Mouse (Mus musculus) heart, embryonic 15.5 days (tissue): ENCODE measurements around the gene Pde6b. TPM values are rescaled to one million over a fixed set of nuclear protein-coding genes. Genes with fewer than 3 reads are reported as not detected.

Experiments used
- ATAC-seq: fragments of 200-750 bp; cut with Nextera tagmentation; replicated peaks from 2 replicates; pipeline ENCODE4 v1.8.0; 2017; ENCODE audit warnings: low read depth, moderate TSS enrichment; ENCODE audit not compliant: insufficient number of reproducible peaks, insufficient read depth, low FRiP score
- H3K27ac ChIP-seq: fragments of 300-500 bp; sonication (generic); 2 replicates; pipeline ENCODE4 v1.5.1; 2015; ENCODE audit warnings: mild to moderate bottlenecking, inconsistent platforms
- H3K27me3 ChIP-seq: fragments of 300-500 bp; sonication (generic); 2 replicates; pipeline ENCODE4 v1.6.1; 2015; ENCODE audit warnings: inconsistent platforms
- H3K36me3 ChIP-seq: fragments of 300-500 bp; sonication (generic); 2 replicates; pipeline ENCODE4 v1.6.1; 2015; ENCODE audit warnings: mild to moderate bottlenecking, inconsistent platforms
- H3K4me1 ChIP-seq: fragments of 300-500 bp; sonication (generic); replicated peaks from 2 replicates; pipeline ENCODE4 v1.6.1; 2015; ENCODE audit warnings: inconsistent platforms
- H3K4me2 ChIP-seq: fragments of 300-500 bp; sonication (generic); 2 replicates; pipeline ENCODE4 v1.6.1; 2015; ENCODE audit warnings: inconsistent platforms, mild to moderate bottlenecking, moderate library complexity
- H3K4me3 ChIP-seq: fragments of 300-500 bp; sonication (generic); 2 replicates; pipeline ENCODE4 v1.5.1; 2015; ENCODE audit warnings: mild to moderate bottlenecking, inconsistent platforms
- H3K9ac ChIP-seq: fragments of 300-500 bp; sonication (generic); 2 replicates; pipeline ENCODE4 v1.6.1; 2015; ENCODE audit warnings: mild to moderate bottlenecking, inconsistent platforms
- H3K9me3 ChIP-seq: fragments of 300-500 bp; sonication (generic); replicated peaks from 2 replicates; pipeline ENCODE4 v1.6.1; 2016; ENCODE audit warnings: inconsistent platforms
- WGBS: fragments of 180-500 bp; shearing (Covaris S2); methylation state at CpG from one replicate; pipeline ENCODE4 v1.1.7; 2015; ENCODE audit warnings: mixed read lengths; 5-methylcytosine and 5-hydroxymethylcytosine counted together
- polyA plus RNA-seq: library from polyadenylated mRNA; unstranded; fragments of >200 nt; fragmentation: Nextera tagmentation; extraction: Ambion mirVana; gene quantifications from 2 replicates; pipeline ENCODE4 v1.2.1, GENCODE M21; 2015

Pde6b gene
- polyA plus RNA-seq, 1 experiment from 2014 or later = 0.20 TPM

DNA sequence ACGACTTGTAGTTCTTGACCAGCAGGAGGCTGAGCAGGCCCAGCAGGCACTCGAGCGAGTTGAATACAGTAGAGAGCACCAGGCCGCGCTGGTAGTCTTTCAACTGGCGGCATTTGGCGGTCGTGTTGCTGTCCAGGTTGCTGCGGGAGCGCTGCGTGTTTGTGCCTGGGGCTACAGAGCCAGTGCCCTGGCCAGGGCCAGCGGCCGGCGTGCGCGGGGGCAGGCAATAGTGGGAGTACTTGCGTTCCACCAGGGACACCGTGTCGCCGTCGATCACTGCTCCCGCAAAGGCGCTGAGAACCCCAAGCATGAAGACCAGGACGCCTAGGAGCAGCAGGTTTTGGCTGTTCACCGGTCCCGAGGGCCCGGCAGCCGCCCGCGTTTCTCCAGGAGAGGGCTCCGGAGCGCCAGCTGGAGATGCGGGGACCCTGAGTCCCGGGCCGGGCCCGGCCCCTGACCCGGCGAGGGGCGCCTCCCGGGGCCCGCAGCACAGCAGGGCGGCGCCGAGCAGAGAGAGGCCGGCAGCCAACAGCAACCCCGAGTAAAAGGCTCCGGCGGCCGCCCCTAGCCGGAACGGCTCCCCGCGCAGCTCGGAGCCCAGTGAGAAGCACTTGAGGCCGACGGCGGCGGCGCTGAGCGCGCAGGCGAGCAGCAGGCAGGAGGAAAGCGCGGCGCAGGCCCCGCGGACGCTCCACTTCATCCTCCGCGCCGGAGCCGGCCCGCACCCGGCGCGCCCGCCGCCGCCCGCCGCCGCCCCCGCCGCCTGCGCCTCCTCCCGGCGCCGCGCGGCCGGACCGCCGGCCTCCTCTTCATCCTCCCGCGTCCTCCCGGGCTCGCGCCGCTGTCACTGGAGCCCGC, 21.0 kb upstream of the Pde6b start:
- Histone ChIP-seq H3K9ac (peak overlapping the region; percentile 53), H3K9me3 (no peaks in the 10 kb centered on the region), H3K36me3 (no peaks in the 10 kb centered on the region), H3K27ac (no peak overlapping the region), H3K4me1 (peaks cover 35% of the 10 kb centered on the region), H3K4me2 (peak overlapping the region; percentile 99), H3K27me3 (peaks cover 96% of the 10 kb centered on the region), H3K4me3 (peak overlapping the region; percentile 60)
- under 1% methylated on average over 81 of the region's 100 CpGs for WGBS
- peak; percentile 36 for ATAC-seq

DNA sequence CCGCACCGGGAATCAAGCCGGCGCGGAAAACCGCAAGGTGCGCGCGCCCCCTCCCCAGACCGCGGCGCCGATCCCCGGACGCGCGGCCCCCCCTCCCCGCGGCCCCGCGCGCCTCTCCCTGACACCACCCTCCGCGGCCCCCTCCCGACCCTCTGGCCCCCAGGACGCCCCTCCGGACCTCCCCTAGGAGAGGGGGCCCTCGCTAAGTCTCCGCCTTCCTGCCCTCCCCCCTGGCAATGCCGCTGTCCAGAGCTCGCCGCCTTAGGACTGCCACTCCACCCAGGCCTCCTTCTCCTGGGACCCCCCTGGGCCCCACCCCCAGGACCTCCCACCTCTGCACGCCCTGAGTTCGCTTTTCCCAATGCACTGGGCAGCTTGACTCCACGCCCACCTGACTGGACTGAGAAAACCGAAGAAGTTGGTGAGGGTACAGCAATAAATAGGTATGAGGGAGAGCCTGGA, 20.3 kb upstream of the Pde6b start, which contains the start of gene Gm42517:
Gm42517 (minus strand) TSS at position 52 of the 462 bp plus-strand sequence.
- H3K27me3 ChIP-seq = peaks cover 95% of the 10 kb centered on the region
- no peak for ATAC-seq

DNA sequence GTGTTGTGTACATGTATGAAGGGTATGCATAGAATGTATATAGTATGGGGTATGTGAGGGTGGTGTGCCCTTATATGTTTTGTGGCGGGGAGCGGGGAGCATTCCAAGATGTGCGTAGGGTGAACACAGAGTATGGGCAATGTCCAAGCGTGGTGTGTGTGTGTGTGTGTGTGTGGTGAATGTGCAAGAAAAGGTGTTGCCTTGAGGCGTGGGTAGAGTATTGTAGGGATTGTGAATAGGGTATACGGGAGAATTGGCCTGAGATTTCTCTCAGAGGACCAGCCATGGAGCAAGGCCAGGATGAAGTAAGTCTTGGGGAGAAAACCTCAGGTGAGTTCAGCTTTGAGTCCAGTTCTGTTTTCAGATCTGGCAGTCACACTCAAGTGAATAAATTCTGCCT, 19.7 kb upstream of the Pde6b start:
- peaks cover 95% of the 10 kb centered on the region for H3K27me3 ChIP-seq
- 9% methylated on average over 6 of the region's 6 CpGs for WGBS
- no peaks in the 10 kb centered on the region for H3K36me3 ChIP-seq
- H3K27ac ChIP-seq = no peak overlapping the region
- no peaks in the 10 kb centered on the region for H3K9me3 ChIP-seq
- ATAC-seq = no peak
- H3K9ac ChIP-seq = 0 out of 2 replicates have a peak overlapping the region, but pooled peaks have one; percentile 1
- peak overlapping the region; percentile 99 for H3K4me2 ChIP-seq
- peaks cover 35% of the 10 kb centered on the region for H3K4me1 ChIP-seq
- peak overlapping the region; percentile 60 for H3K4me3 ChIP-seq

More for the DNA sequence above, 20.3 kb upstream of the Pde6b start, which contains the start of gene Gm42517:
- under 1% methylated on average over 24 of the region's 36 CpGs for WGBS
- Histone ChIP-seq H3K27ac (no peak within 1 kb of the TSS), H3K9me3 (no peaks in the 10 kb centered on the region), H3K4me3 (peak within 1 kb of the TSS; percentile 60), H3K4me1 (peaks cover 35% of the 10 kb centered on the region), H3K9ac (peak within 1 kb of the TSS; percentile 53), H3K36me3 (no peaks in the 10 kb centered on the region), H3K4me2 (peak within 1 kb of the TSS; percentile 99)

DNA sequence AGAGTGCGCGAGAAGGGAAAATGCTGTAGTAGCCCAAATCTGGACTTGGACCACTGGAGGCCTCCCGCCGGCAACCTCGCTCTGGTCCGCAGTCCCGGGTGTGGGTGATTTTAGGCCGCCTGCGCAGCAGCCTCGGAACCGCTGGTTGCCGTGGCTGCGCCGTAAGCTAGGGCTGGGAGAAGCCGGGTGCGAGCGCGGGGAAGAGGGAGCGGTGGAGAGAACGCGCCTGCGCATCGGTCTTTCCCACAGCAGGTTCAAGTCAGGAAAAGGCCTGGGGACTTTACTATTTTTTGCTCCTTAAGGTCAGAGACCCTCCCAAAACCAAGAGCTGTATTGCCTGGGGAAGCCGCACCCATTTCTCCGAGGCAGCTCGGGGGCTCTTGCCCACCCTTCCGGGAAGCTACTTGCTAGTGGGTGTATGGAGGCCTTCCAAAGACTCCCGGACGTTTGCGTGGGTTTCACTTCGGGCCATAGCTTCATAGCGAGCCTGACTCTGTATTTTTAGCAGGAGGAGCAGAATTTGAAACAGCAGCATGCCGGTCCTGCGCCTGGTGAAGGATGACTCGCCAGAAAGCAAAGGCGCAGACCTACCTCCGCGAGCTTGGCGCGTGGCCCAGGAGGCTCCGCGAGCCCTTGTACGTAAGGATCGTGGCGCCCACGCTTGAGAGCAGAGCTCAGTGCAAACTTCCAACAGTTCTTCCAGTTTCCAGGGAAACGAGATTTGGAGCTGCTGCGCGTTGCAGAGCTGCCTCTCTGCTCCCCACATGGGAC, 19.2 kb upstream of the Pde6b start:
- under 1% methylated on average over 49 of the region's 49 CpGs for WGBS
- no peak for ATAC-seq

DNA sequence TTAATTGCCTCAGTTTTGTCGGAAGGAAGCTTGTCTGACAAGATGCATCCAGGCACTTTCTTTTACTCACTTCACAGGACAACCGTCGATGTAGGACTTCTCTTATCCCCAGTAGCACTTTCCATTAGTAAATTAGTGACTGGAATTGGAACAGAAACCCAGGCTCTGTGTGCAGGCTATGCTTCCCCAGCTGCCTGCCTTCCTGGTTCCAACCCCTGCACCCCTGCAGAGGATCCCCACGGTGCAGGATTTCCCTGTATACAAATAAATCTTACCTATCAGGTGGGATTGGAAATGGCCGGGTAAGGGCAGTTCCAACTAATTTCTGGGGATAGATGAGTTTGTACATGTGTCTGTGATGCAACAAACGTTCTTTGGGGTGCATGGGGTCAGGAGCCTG, 18.2 kb upstream of the Pde6b start:
- no peaks in the 10 kb centered on the region for H3K9me3 ChIP-seq
- peaks cover 35% of the 10 kb centered on the region for H3K4me1 ChIP-seq
- H3K4me3 ChIP-seq = no peak overlapping the region
- no peak overlapping the region for H3K27ac ChIP-seq
- peaks cover 89% of the 10 kb centered on the region for H3K27me3 ChIP-seq
- no peak for ATAC-seq
- 4% methylated on average over 6 of the region's 6 CpGs for WGBS
- H3K9ac ChIP-seq = no peak overlapping the region
- no peak overlapping the region for H3K4me2 ChIP-seq
- H3K36me3 ChIP-seq = no peaks in the 10 kb centered on the region

More for the DNA sequence above, 19.2 kb upstream of the Pde6b start:
- Histone ChIP-seq H3K27ac (no peak overlapping the region), H3K4me3 (peak overlapping the region; percentile 60), H3K27me3 (peaks cover 94% of the 10 kb centered on the region), H3K9ac (0 out of 2 replicates have a peak overlapping the region, but pooled peaks have one; percentile 1), H3K4me2 (peak overlapping the region; percentile 99), H3K4me1 (peaks cover 35% of the 10 kb centered on the region), H3K9me3 (no peaks in the 10 kb centered on the region), H3K36me3 (no peaks in the 10 kb centered on the region)

DNA sequence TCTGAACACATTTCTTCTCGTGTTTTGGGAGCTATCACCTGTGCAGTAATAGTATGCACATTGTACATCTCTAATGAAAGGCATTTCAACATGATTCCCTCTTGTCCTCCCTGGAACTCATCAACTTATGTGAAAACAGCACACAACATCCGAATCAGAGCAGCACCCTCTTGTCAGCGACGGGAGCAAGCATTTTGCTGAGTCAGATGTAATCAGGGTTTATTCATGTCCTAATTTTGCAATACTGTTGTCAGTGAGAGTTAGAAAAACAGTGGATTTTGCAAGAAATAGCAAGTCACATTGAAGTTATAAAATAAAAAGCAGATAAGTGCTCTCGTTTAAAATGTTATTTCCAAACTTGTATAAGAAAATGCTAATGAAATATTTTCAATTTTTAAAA, 14.1 kb upstream of the Pde6b start:
- Histone ChIP-seq H3K4me1 (peaks cover 5% of the 10 kb centered on the region), H3K9ac (no peak overlapping the region), H3K27ac (no peak overlapping the region), H3K27me3 (peaks cover 59% of the 10 kb centered on the region), H3K4me3 (no peak overlapping the region), H3K9me3 (no peaks in the 10 kb centered on the region), H3K36me3 (no peaks in the 10 kb centered on the region), H3K4me2 (no peak overlapping the region)
- no peak for ATAC-seq
- 61% methylated on average over 5 of the region's 5 CpGs for WGBS

DNA sequence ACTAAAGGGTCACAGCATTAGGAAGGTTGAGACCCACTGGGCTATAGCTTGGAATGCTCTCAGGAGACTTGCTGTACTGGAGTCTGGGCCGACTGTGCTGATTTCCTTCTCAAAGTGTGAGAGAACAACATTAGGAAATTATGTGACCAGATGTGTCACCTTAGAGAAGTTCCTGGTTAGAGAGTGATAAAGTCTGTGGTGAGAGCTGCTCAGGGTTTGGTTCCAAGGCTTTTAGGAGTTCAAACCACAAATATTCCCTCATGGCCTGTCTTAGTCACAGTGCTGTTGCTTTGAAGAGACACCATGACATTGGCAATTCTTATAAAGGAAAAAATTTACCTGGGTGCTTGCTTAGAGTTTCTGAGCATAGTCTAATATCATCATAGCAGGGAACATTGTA, 12.1 kb upstream of the Pde6b start:
- no peaks in the 10 kb centered on the region for H3K36me3 ChIP-seq
- no peak overlapping the region for H3K9ac ChIP-seq
- whole genome bisulfite sequencing = 47% methylated on average over 1 of the region's 1 CpGs
- no peak overlapping the region for H3K4me3 ChIP-seq
- no peak for ATAC-seq
- no peaks in the 10 kb centered on the region for H3K4me1 ChIP-seq
- no peaks in the 10 kb centered on the region for H3K9me3 ChIP-seq
- peaks cover 39% of the 10 kb centered on the region for H3K27me3 ChIP-seq
- H3K27ac ChIP-seq = no peak overlapping the region
- no peak overlapping the region for H3K4me2 ChIP-seq

DNA sequence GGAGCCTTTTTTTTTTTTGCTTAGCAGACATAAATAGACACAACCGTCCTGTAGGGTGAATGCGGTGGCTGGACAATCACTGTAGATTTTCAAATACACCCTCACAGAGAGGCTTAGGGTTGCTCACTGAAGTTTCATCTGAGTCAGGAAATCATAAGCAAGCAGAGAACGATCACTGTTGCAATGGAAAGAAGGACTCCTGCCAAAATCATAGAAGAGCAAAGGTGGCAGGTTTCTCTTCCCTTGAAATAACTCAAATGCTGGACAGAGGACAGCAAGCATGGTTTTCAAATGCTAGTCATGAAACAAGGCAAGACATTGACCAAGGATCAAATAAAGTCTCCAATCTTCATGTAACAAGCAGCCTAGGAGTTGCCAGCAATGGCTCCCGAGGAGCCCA, 9.8 kb upstream of the Pde6b start:
- WGBS = 65% methylated on average over 4 of the region's 4 CpGs
- no peak overlapping the region for H3K4me2 ChIP-seq
- H3K36me3 ChIP-seq = no peaks in the 10 kb centered on the region
- ATAC-seq = no peak
- no peak overlapping the region for H3K9ac ChIP-seq
- no peak overlapping the region for H3K27ac ChIP-seq
- H3K4me3 ChIP-seq = no peak overlapping the region
- H3K27me3 ChIP-seq = peaks cover 20% of the 10 kb centered on the region; the same call in 1 of the 2 replicates
- no peaks in the 10 kb centered on the region for H3K4me1 ChIP-seq
- no peaks in the 10 kb centered on the region for H3K9me3 ChIP-seq

DNA sequence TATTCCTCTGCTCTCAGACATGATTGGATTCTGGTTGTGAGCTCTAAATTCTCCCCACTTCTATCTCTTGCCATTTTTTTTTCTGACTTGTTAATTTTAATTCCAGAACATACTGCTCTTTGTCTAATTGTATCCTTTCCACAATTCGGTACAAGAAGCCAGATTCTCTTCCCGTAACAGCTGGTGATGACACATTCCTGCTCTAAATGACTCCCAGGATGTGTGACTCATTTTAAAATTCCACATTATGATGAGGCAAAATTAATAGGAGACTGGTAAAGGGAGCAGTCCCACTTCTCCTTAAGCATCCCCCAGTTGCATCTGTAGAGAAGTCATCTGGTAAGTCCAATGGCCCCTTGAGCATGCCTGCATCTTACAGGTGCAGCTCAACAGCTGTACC, 2.6 kb upstream of the Pde6b start:
- no peak overlapping the region for H3K27ac ChIP-seq
- H3K4me1 ChIP-seq = no peaks in the 10 kb centered on the region
- H3K9ac ChIP-seq = no peak overlapping the region
- no peaks in the 10 kb centered on the region for H3K9me3 ChIP-seq
- H3K27me3 ChIP-seq = no peaks in the 10 kb centered on the region
- H3K4me2 ChIP-seq = no peak overlapping the region
- ATAC-seq = no peak
- H3K4me3 ChIP-seq = no peak overlapping the region
- no peaks in the 10 kb centered on the region for H3K36me3 ChIP-seq
- WGBS = 64% methylated on average over 2 of the region's 2 CpGs

DNA sequence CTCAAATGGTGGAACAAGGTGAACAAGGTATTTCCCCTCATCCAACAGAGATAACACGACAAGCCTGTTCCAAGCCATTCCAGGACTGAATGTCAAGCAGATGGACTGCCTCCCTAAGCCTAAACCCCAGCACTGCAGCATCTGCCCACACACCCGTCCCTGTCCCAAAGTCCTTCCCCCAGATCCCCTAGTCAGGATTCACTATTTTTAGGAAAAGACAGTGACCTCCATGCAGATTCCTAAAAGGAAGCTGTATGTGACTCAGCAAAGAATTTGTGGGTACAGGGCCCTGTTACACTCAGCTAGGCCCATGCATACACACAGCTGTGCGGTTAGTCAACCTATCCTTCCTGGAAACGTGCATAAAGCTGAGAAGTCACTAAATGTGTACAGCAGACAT, 1.7 kb upstream of the Pde6b start:
- Histone ChIP-seq H3K4me3 (no peak overlapping the region), H3K27ac (no peak overlapping the region), H3K9me3 (no peaks in the 10 kb centered on the region), H3K4me2 (no peak overlapping the region), H3K9ac (no peak overlapping the region), H3K36me3 (no peaks in the 10 kb centered on the region), H3K4me1 (no peaks in the 10 kb centered on the region), H3K27me3 (no peaks in the 10 kb centered on the region)
- no peak for ATAC-seq
- WGBS = 64% methylated on average over 4 of the region's 4 CpGs

DNA sequence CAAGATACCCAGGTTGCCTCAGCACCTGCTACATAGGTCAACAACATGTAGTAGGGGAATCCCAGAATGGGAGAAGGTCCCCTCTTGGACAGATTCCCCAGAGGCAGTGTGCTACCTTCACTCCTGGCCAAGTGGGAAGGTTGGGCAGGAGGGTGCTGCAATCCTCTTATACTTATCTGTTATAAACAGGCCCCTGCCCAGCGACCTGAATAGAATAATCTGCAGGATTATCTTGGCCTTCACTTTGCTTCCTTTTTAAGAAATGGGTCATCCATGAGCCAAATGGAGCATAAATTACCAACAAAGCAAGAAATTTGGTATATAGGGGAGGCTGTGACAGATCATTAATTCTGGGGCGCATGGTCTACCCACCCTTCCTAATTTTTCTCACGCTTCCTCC, 1.6 kb downstream of the Pde6b start:
- no peaks in the 10 kb centered on the region for H3K9me3 ChIP-seq
- H3K27me3 ChIP-seq = no peaks in the 10 kb centered on the region
- no peaks in the 10 kb centered on the region for H3K36me3 ChIP-seq
- no peaks in the 10 kb centered on the region for H3K4me1 ChIP-seq
- H3K9ac ChIP-seq = no peak overlapping the region
- no peak overlapping the region for H3K4me3 ChIP-seq
- no peak overlapping the region for H3K27ac ChIP-seq
- ATAC-seq = no peak
- H3K4me2 ChIP-seq = no peak overlapping the region
- 61% methylated on average over 3 of the region's 3 CpGs for WGBS
